Mouse (Mus musculus) ovary, postnatal 14 days (tissue): ENCODE measurements around the gene Rbms3.
A peak's percentile ranks its signal among the peaks of the same experiment; 100 is the strongest.

Experiments
- DNase-seq: peaks from one replicate; pipeline ENCODE4 v3.0.0; 2022; ENCODE audit warnings: low spot score

The Rbms3 gene

DNA sequence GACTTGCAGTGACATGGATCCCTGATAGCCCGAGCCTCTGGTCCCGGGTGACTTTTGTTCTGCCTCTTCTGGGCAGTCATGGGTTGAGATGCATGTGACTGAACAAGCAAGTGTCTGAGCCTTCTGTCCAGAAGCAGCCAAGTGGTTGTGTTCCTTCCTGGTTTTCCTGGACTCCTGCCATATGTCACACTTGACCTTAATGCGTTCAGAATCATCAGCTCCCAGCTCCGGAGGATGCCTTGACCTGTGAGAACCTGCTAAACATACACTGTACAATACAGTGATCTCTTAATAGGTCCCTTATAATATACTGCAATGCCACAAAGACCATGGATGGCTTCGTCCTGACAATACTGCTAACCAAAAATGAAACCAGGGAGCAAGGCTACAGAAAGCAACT lies 798.3 kb downstream of the Rbms3 start:
- DNase-seq, result no peak

DNA sequence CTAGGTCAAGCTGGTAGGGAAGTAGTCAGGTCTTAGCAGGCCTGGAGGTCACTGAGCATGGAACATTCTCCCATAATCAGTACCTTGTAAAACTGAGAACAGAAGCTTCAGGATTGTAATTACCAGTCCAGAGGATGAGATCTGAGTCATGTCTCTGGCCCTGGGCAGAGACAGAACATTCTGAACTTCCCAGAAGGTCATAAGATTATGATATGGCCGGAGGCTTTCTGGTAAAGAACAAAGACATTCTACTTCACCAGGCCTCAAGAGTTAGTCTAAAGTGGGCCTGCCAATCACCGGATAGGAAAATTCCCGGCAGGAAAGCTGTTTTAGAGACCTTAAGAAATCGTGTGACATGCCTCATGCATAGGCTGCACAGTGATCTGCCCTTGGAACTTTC lies 799.8 kb downstream of the Rbms3 start:
- DNase-seq, result no peak

DNA sequence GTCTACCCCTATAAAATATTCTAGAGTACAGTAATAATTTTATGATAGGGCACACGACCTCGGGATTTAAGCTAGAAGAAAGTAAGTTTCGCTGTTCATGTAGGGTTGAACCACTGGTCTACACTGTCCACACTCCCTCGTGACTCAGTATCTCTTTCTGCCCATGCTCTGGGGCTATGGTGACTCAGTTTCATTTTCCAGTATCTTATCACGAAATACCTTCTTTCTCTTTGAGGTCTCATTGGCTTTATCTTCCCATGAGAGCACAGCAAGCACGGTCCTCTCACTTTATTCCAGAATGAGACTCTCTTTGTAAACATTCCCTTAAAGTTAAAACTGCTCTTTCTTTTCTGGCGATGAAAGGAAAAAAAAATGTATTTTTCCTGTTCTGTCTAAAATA lies 808.1 kb downstream of the Rbms3 start:
- DNase-seq, result no peak

DNA sequence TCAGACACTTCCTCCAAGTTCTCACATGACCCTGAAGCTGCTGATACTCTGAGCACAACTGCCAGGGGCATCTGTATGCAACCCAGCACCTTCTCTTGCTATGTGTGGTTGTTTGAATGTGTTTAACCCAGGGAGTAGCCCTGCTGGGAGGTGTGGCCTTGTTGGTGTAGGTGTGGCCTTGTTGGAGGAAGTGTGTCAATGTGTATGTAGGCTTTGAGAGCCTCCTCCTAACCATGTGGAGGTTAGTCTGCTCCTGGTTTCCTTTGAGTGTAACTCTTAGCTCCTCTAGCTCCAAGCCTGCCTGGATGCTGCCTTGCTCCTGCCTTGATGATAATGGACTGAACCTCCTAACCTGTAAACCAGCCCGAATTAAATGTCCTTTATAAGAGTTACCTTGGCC lies 812.5 kb downstream of the Rbms3 start:
- no peak for DNase-seq

DNA sequence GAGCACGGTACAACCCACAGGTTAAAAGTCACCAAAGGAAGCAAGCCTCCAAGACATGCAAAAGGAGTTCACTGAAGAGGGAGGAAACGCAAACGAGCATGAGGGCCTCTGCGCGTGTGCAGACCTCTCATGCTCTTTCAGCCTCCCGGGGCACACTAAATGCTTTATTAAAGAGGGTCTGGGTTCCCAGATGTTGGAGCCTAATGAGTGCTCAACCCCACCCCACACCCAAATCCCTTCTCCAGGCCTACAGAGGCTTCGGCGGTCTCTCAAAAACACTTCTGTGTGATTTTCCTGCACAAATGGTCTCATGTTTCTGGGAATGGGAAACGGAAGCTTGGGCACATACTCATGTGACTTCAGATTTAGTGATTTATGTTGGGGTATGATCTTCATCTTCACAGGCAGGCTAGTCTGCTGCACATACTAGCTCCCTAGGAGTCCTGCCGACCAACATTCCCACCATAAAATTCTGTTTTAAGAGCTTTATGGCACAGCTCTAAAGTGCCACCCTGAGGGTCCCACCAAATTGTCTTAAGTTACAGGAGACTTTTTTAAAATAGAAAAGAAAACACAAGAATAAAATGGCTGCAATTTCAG lies 815.1 kb downstream of the Rbms3 start:
- no peak for DNase-seq

DNA sequence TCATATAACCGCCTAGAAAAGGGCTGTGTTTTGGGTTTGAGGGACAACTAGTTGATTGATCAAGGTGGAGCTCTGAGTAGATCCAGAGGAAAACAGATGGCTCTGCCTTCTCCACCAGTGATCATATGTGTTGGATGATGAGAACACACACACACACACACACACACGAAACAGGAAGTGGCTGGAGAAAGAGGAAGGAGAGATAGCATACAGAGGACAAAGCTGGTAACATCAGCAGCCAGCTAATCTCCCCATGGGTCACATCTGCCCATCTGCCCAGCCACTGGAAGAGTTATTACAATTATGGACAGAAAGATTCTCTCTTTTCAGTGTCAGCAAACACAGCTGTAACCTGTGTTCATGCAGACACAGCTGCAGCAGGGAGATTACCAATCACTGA lies 816.3 kb downstream of the Rbms3 start:
- DNase-seq, result no peak

DNA sequence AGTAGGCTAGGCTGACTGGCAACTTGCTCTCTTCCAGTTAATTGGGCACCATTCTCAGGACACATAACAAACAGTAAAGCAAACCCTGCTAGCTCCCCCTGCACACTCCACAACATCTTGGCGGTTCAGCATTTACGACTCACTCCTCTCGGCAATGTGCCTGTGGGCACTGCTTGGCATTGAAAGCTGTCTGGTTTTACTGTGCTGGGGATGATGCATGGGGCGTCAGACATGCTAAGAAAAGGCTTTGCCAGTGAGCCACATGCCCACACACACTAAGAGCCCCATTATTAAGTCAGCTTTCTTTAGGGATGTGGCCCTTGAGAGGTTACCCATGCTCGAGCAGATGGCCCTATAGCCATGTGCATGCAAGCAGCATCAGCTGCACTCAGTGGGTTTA lies 820.5 kb downstream of the Rbms3 start:
- no peak for DNase-seq

DNA sequence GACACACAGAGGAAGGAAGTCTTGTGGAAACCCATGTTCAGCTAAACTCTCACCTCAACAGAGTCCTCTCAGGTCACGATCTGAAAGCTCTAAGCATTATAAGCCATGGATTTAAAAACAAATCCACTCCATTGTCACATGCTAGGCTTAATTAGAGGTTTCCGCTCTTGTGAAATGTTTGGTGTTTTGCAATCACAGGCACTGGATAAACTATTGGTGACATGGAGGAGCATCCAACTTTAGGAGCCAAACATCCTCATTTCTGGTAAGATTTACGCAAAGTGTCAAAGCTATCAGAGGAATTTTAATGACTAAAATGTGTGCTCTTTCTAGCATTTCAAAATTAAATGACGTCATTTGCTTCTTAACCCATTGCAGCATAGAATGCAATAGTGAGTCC lies 821.3 kb downstream of the Rbms3 start:
- DNase-seq, result no peak

DNA sequence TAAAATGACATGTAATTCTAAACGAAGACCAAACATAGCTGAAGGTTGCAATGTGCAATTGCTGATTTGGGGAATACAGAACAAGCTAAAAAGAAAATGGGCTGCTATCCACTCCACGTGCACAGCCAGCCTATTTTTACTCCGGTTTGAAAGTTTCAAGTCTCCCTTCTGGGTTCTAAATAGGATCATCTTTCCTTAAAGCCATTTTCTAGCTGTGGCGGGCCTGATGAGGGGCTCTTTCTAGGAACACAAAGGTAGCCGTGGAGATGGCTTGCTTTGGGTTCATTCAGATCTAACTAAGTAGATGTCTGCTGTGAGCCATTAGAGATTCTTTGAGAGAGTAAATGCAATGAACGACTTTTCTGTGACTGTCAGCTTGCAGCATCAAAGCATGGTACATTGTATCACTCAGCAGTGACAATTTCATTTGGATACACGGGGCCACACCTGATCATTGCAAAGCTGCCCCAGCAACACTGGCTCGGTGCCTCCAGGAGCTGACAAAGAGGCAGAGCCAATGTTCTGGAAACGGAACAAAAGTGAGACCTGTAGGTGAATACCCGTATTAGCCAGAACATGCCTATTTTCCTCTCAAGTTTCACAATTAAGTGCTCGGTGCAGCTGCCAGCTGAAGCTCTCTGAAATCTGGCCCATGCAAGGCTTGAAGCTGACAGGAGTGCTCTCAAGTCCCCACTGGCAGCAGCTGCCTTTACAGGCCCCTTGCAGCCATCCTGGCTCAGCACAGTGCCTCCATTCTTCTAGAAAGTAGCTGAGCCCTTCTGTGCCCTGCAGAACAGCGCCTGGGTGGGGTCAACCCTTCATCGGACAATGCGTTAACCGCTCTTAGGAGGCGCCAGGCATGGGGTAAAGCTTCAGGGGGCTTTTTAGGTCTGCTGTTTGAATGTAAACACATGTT lies 822.3 kb downstream of the Rbms3 start:
- peak; percentile 18 for DNase-seq

DNA sequence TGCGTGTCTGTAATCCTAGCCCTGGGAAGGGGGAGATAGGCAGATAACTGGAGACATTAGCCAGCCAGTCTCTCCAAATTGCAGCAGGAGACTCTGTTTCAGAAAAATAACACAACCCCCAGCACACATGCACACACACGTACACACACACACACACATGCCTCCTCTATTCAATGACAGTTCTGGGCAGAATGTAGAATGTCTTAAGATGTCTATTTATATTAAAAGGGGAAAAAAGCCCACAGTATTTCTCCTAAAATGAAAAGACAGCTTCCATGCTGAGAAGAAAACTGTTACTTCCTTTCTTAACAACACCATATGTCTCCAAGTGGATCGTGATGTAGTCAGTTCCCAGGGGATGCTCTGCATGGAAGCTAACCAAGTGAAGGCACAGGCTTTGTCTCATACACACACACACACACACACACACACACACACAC lies 826.4 kb downstream of the Rbms3 start:
- DNase-seq, result no peak

DNA sequence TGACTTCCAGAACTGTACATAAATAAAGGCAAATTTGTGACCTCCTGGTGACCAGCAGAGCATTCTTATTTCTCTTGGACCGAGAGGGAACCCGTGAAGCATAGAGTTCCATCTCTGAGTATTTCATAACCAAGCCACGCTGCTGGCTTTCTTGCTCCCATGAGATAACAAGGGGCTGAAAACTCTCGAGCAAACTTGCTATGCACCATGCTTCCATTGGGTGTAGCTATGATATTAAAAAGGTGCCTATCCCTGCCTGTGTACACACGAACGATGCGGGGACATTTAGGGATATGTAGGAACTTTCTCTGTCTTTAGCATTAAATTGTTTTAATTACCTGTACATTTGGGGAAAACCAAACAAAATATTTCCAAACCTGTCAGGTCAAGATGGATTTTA lies 827.1 kb downstream of the Rbms3 start:
- DNase-seq, result no peak

DNA sequence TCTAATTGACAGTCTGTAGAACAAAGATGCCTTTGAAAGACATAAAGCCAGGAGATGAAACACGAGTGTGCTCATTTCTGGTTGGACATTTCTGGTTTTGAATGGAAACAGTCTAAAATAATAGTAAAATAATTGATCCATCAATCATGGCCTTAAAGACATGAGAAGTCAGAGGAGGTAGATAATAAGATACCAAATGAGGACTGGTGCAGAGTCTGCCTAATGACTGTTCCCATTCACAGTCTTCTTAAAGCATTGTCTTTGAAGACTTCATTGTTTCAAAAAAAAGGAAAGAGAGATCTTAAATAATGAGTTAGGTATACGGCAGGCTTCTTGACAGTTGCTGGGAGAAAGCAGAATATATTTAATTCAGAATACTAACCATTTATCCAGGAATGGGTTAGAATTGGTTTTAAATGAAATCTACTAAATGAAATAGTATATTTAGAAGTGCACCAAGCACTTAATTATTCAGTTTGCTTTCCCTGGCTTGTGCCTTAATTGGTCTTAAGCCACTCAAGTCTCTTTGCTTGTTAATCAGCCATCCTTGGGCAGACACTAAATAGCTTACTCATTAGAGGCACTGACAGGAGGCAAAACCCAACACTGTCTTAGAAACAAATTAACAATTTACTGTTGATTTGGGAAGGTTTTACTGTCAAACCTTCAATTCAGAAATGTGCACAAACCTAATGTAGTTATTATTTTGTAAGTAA lies 834.3 kb downstream of the Rbms3 start:
- no peak for DNase-seq

DNA sequence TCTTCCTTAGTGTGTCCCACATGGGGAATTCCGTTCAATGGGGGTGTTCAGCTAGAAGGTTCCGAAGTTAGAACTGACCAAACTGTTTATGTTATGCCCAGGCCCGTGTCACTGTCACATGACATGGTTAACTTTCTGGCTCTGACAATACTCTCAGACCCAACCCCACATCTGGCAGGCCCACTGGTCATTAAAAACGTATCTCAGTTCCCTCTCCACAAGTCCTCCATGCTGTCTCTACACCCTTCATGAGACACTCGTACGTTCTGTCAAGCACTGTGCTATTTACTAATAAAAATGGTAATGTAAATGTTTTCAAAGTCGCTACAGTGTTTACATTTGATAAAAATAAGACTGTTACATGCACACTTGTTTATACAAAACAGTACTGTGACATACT lies 837.9 kb downstream of the Rbms3 start:
- DNase-seq, result no peak

DNA sequence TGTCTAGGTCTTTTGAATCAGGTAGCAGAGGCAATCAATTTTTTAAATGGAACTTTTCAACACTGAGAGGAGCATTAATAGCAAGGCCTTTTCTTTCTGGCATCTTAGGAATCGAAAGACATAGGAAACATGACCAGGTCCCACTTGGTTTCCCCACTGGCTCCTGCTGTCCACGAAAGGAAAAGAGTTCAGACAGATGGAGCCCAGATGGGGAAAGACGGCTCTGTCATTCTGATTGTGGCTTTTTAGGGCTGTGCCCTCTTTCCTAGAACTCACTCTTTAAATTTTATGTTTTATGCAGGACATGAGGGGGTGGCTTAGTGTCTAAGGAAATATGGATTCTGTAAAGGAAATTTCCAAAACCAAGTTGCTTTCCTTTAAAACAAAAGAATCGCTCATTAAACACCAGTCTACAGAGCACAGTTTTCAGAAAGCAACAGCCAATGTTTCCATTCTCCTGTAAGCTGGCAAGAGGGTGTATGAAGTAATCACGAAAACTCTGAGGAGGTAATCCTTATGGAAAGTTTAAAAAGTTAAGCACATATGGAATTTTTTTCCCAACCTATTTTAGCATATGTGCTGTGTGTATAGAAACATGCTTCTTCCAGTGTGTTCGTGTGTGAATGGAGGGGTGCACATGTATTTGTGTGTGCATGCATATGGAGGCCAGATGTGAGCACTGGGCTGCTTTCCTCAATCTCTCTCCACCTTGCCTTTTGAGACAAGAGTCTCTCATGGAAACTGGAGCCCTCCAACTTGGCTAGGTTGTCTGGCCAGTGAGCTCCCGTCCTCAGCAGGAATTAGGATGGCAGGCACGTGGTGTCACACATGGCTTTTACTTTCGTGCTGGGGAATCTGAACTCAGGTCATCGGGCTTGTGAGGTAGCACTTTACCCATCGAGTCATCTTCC lies 843.3 kb downstream of the Rbms3 start:
- DNase-seq, result no peak

DNA sequence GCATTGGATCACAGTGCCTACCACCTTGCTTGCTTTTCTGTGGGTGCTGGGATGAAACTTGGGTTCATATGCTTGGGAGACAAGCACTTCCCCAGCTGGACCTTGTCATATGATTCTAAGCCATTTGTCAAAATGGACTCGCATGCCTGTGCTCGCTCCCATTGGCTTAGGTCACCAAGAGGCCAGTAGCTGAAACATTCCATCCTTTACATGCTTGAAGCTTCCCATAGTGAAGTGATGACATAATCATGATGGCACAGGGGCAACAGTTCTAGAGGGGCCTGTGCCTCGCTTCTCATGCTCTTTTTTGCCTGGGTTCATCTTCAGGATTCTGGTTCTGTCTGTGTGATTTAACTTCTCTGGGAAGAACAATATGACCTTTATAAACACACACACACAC lies 857.9 kb downstream of the Rbms3 start:
- no peak for DNase-seq

DNA sequence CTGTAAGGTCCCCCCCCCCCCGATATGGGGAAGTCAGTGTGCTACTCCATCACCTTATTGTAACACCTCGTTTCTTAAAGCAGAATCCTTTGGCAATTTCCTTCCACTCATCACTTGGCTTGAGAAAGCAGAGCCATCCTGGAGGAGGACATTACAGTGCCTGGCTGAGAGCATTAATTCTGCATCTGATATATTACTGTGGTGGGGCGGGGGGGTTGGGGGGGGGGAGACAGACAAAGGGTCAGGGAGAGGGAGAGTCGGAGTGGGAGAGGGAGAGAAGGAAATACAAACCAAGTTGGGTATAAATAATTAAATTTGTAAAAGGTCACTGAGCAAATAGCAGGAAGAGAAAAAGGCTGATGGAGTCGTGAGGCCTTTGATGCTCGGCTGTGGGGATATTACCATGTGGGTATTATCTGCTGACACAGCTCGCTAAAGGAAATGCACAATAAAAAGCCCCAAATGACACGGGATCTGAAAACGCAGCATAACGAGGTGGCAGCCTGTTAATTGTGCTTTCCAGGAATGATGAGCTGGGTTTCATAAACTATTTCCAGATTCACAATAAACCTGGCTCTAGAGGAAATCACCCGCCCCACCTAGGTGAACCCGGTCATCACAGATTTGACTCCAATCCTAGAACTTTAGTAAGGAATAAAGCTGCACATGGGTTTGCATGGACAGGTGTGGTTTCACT lies 860.2 kb downstream of the Rbms3 start:
- DNase-seq, result no peak

DNA sequence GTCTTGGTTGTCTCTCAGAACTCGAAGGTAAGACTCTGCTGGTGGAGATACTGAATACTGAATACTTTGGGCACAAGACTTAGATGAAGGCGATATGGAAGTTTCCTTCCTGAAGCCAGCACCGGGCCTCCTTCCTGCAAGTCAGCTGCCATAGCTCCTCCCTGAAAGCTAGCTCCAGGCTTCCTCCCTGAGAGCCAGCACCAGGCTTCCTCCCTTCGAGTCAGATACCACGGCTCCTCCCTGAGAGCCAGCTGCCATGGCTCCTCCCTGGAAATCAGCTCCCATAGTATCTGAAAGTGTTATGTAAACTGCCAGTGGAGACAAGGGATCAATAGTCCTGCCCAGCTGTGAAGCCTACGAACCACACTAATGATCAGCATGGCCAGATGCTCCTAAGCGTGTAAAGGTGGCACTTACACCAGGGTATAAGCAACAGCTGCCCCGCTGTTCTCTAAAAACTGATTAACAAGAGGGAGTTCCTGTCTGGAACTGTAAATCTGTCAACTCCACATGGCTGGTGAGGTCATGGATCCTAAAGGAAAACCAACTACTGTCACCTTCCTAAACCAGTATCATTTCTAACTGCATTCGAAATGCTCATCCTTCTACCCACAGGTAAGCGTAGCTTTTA lies 867.2 kb downstream of the Rbms3 start:
- DNase-seq, result no peak

DNA sequence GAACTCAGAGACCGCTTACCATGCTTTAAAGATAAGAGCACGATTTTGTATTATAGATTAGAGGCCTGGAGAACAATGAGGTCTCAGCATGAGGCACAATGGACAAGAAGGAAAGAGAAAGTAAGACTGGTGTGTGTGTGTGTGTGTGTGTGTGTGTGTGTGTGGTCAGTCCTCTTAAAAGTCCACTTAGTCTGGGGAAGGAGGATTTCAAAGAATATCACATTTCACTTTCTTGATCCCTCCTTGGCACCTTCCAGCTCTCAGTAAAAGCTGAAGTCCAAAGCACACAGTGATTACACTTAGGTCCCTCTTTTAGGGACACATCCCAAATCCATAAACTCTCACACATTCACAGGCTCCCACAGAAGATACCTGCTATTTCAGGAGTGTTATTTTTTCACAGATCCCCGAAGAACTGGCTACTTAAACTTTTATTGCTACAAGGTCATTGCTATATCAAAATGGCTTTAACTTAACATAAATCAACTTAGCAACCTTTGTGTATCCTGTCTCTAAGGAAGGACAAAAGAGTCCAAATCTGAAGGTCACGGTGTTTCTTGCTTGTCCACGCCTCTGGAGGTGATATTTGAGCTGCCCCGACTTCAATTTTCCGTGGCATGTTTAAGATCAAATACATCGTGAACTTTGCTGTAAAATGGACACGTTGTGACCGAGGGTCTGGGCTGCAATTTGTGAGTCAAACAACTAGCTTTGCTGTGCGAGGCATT lies 880.7 kb downstream of the Rbms3 start:
- no peak for DNase-seq

DNA sequence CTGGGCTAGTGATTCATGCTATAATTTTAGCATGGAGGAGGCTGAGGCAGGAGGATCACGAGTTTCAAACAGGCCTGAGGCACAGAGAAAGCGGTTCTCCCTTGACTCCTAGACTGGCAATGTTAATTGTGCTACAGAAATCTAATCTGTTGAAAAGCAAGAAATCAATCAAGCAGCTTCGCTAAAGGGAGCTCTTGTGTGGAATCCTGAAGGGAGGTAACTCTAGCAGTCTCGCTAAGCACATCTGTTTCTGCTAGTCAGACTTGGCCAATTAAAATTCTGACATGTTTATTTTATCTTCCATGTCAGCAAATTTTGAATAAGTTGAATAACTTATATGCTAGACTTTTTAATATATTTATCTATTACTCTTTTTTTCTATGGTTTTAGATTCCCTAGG lies 881.4 kb downstream of the Rbms3 start:
- DNase-seq, result no peak

DNA sequence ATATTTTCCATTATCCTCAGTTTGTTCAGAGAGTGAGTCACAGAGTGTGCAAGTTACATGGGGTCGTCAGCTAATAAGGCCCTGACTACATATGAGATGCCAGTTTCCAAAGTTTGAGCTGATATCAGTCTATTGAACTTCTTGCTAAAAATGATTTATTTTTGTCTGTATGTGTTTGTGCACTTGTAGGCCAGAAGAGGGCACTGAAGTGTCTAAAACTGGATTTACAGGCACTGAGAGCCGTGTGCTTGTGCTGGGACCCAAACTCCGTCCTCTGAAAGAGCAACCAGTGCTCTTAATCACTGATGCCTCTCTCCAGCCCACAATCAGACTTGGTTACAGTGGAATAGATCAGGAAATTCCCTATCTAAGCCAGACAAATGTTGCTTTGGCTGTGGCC lies 882.8 kb downstream of the Rbms3 start:
- DNase-seq, result no peak
